Mouse (Mus musculus): ENCODE data around the gene Bsnd.

Bsnd gene

GRCm38 (mm10) chr4:106492116-106492515 is at the start of gene Bsnd:
Gene Bsnd, minus strand, starts transcription at chr4:106492283.
- DNase-seq (ENCODE audit: low read depth, low spot score) = no peak

GRCm38 (mm10) chr4:106541491-106541890 is 49.4 kb upstream of the Bsnd start:
- DNase-seq (ENCODE audit: low read depth, low spot score) = no peak

GRCm38 (mm10) chr4:106539756-106540155 is 47.7 kb upstream of the Bsnd start:
- DNase-seq (ENCODE audit: low read depth, low spot score) = no peak

GRCm38 (mm10) chr4:106534256-106534655 is 42.2 kb upstream of the Bsnd start:
- DNase-seq (ENCODE audit: low read depth, low spot score) = no peak

GRCm38 (mm10) chr4:106533421-106534080 is 41.5 kb upstream of the Bsnd start:
- DNase-seq (ENCODE audit: low read depth, low spot score) = no peak

GRCm38 (mm10) chr4:106530113-106530482 is 38.0 kb upstream of the Bsnd start:
- DNase-seq (ENCODE audit: low read depth, low spot score) = no peak

DNA sequence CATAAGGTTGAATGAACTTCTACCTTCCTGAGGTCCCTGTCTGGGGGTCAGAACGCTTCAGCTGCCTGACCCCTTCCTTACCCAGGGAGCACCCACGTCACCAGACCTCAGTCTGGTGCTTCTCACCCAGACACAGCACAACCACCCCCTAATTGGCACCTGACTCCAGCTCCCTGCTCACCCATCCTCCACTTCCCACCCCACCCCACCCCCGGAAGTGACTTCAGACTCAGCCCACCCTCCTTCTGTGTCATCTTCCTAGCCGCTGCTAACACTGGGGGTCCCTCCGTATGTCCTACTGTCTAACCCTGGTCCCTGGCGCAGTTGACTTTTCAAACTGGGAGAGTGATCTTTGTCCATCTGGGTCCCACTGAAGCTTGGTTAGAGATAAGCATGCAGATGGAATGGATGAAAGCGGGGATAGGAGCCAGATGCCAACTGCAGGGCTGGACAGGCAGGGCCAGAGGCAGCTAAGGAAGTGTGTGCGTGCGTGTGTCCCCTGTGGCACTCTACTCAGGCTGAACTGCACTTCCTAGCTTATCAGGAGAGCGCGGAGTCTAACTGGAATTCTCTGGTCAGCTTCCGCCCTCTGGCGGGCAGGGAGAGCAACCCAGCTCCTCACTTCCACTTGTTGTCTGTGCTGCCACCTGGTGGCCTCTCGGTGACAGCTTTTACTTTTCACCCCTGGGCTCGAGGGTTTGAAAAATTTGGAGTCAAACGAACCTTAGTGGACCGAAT is 37.5 kb upstream of the Bsnd start:
- DNase-seq (ENCODE audit: low read depth, low spot score) = peak; percentile 86

DNA sequence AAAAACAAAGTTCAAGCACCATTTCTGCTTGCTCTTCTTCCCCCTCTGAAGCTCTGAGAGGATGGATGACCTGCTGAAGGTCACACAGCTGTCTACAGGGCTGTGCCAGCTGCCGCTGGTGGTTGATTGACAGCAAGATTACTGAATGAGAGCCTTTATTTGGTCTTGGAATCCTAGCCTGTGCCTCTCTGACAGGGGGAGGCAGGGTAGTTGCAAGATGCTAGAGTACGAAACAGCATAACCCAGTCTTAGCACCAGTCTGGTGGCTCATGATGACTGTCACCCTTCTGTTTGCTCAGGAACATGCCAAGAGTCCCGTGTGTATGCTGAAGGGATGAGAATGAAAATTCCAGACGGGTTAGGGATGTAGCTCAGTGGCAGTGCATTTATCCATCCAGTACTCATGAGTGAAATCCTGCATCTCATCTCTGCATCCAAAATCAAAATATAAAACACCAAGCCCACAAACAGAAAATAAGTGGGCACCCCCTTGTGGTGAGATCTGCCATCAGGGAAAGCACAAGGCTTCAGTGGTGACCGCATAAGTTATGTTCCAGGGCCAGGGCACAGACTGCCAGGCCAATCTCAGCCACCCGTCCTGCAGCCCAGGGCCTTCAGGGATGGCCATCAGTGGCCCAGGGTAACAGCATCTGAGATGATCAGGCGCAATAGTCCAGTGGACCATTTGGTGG is 35.9 kb upstream of the Bsnd start:
- DNase-seq (ENCODE audit: low read depth, low spot score) = no peak

DNA sequence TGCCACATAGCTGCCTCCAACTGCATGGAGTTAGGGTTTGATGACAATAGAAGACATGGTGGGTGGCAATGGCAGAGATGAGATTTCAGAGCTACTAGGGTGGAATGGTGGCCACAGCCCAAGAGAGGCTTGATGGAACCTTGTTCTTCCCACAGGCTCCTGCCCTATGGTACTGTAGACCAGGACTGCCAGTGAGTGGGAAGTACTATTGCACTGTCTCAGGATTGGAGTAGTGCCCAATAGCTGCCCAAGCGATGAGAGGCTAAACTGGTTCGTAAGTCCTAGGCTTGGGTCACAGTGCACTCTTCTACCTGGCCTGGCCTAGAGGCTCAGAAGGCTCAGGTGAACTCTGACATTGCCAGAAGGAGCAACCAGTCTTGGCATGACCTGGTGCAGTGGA is 32.9 kb upstream of the Bsnd start:
- no peak for DNase-seq (ENCODE audit: low read depth, low spot score)

DNA sequence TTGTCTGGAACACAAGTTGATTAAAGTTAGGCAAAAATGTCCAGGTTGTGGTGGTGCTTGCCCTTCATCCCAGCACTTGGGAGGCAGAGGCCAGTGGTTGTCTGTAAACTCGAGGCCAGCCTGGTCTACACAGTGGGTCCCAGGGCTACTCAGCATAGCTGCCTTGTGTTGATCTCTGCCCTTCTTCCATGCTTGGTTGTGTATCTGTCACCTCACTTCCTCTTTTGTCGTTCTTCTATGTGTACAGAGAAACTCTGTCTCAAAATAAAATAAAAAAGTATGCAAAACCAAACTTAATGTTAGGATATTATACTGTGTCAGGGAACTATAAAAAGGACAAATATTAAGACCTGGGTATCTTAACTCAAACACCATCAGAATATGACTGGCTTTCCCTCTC is 32.0 kb upstream of the Bsnd start:
- DNase-seq (ENCODE audit: low read depth, low spot score) = no peak

GRCm38 (mm10) chr4:106522547-106522946 is 30.5 kb upstream of the Bsnd start:
- DNase-seq (ENCODE audit: low read depth, low spot score) = no peak

DNA sequence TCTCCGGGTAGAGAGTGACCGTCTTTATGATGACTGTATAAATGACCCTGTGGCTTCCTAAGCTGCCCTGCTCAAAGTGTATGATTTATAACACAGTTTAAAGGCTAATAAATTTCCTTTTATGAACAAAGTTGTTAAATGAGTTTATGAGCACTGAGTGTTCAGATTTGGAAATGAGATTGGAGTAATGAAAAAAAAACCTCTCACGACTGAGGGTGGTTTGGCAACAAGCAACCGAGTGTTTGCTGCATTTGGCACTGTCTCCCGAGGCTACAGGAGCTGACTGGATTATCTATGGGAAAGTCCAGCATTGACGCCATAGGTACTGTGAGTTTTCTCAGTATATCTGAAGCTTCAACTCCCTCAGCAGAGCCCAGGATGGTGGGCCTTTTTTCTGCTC is 22.5 kb upstream of the Bsnd start:
- no peak for DNase-seq (ENCODE audit: low read depth, low spot score)

- DNase-seq (ENCODE audit: low read depth, low spot score) = no peak
These were observed 17.8 kb upstream of the Bsnd start for GRCm38 (mm10) chr4:106509888-106510287.

DNA sequence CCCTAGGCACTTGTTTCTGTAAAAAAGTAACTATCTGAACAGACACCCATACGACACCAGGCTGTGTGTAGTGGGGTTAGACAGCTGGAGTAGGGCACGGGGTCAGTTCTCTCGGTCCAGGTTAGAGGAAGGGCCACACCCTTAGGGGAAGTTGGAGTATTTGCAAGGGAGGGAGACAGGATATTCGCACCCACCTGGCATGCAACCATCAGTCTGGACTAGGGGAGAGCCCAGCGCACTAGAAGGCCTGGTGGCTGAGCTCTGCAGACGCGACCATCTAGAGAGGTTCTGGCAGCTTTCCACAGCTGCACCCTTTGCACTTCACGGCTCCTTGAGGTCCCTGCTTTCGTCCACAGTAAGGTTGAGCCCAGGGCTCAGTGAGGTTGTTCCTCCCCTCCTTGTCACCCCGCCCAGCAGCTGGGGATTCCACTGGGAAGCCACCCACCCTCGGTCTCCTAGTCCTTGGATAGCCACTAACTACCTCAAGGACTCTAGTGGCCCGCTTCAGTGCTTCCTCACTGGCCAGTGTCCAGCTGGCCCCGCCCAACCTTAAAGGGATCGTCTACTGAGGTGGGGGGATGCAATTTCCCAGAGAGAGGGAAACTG is 13.5 kb upstream of the Bsnd start:
- no peak for DNase-seq (ENCODE audit: low read depth, low spot score)

GRCm38 (mm10) chr4:106503578-106503977 is 11.5 kb upstream of the Bsnd start:
- DNase-seq (ENCODE audit: low read depth, low spot score) = no peak

DNA sequence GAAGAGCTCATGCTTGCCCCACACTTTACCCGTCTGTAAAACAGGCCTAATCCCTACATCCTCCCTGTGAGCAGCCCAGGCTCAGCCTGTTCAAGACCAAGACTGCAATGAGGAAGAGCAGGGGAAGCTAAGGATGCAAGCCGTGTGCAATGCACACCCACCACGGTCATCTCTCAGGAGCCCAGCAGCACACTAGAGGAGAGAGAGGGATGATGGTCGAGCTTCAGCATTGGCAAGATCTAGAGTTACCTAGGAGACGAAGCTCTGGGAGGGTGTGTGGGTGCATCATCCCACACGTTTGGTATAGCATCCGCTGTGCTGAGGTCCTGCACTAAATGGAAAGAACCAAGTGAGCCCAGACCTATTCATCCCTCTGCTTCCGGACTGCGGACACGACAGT is 8.0 kb upstream of the Bsnd start:
- no peak for DNase-seq (ENCODE audit: low read depth, low spot score)

DNA sequence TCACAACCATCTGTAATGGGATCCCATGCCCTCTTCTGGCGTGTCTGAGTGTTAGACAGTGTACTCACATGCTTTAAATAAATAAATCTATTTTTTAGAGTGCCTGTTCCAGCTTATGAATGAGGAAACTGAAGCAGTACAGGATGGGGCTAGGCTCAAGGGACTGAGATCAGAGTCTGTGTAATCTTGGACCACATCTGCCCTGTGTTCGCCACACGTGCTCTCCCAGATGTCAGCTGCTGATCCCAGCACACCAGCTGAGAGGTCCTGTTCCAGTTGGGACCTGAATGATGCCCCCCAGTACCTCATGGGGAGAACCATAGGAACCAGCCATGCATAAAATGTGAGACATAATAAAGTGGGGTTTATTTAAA is 6.4 kb upstream of the Bsnd start:
- no peak for DNase-seq (ENCODE audit: low read depth, low spot score)

DNA sequence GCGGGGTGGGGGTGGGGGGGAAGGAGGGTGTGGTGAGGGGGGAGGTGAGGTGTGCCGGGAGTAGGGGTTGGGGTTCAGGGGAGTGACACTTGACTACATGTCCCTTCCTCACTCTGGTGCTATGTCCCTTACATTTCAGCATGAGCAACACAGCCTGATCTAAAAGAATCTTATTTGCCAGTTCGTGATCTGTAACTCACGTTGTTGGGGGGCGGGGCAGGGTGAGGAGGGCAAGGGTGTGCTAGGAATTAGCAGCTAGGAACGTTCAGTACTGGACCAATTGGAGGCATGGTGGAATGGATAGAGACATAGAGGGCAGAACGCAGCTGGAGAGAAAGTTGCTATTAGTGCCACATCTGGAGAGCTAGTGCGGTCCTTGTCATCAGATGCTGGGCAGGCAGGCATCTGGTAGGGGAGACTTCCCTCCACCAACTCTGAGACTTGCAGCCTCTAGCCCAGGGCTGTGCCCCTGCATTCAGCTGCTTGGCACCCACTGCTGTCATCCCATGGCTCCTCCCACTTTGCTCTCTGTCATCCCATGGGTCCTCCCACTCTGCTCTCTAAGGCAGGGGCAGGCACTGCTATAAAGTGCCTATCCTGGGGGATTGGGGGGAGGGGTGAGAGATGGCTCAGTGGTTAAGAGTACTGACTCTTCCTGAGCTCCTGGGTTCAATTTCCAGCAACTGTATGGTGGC is 5.8 kb upstream of the Bsnd start:
- DNase-seq (ENCODE audit: low read depth, low spot score) = no peak

GRCm38 (mm10) chr4:106496833-106497232 is 4.8 kb upstream of the Bsnd start:
- DNase-seq (ENCODE audit: low read depth, low spot score) = no peak

- DNase-seq (ENCODE audit: low read depth, low spot score) = no peak
These were observed 1.6 kb upstream of the Bsnd start for GRCm38 (mm10) chr4:106493639-106494038.

GRCm38 (mm10) chr4:106490620-106491019 is 1.5 kb downstream of the Bsnd start:
- no peak for DNase-seq (ENCODE audit: low read depth, low spot score)

DNA sequence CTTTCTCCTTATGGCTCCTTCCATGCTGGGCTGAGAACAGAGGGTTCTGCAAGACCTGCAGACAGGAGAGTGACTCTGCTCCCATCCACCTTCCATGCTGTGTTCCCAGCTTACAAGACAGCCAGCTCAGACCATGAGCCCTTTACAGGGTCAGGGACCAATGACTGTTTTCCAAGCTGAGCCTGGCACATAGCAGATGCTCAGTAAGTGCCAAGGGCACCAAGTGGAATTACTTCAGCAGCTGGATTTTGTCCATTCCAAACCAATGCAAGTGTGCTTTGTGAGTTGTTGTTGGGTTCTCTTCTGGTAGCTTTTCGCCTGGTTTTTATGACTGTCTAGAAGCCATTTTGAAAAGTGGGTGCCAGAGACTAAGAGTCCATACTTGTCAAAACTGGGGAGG is 8.3 kb downstream of the Bsnd start:
- no peak for DNase-seq (ENCODE audit: low read depth, low spot score)
